Mouse (Mus musculus): ENCODE data around the gene Il17rc. TPM values are rescaled to one million over a fixed set of nuclear protein-coding genes. Genes with fewer than 3 reads are reported as not detected.
A peak's percentile ranks its signal among the peaks of the same experiment; 100 is the strongest.

Il17rc gene
- polyA plus RNA-seq, 1 experiment from 2014 or later = 3.5 TPM

GRCm38 (mm10) chr6:113444207-113444965 is 26.8 kb upstream of the Il17rc start:
- no peak overlapping the region for H3K9ac ChIP-seq (replicated peaks; ENCODE audit: low read depth, low read length)
- 89% methylated on average over 6 of the region's 8 CpGs for WGBS
- H3K36me3 ChIP-seq (ENCODE audit: control insufficient read depth, insufficient read depth) = peaks cover 11% of the 10 kb centered on the region
- H3K27me3 ChIP-seq (replicated peaks; ENCODE audit: control insufficient read depth, insufficient read depth, low read length) = no peaks in the 10 kb centered on the region
- H3K27ac ChIP-seq (ENCODE audit: low read length) = no peak overlapping the region
- no peak overlapping the region for H3K4me3 ChIP-seq (replicated peaks; ENCODE audit: low read length)
- no peak for ATAC-seq
- peaks cover 11% of the 10 kb centered on the region for H3K4me1 ChIP-seq (replicated peaks; ENCODE audit: control insufficient read depth, insufficient read depth, low read length)
- H3K4me2 ChIP-seq (ENCODE audit: low read length) = no peak overlapping the region
- no peaks in the 10 kb centered on the region for H3K9me3 ChIP-seq (ENCODE audit: control insufficient read depth, low read length)

DNA sequence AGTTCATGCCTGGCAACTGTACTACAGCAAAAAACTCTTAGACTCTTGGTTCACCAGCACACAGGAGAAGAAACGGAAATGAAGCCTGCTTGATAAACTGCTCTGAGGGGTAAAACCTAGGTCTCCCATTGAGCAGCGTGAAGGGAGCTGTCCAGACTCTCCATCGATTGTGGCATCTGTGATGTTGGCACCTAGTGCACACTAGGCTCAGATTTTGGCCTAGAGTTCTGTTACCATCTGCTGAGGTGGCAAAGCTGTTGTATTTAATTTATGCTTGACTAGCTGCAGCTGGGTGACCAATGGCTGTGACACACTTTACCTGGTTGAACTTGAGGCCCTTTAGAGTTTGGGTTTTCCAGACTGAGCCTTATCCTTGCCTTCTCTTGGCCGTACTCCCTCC is 23.6 kb upstream of the Il17rc start:
- WGBS = 80% methylated on average over 4 of the region's 4 CpGs
- H3K9ac ChIP-seq (replicated peaks; ENCODE audit: low read depth, low read length) = no peak overlapping the region
- no peaks in the 10 kb centered on the region for H3K9me3 ChIP-seq (ENCODE audit: control insufficient read depth, low read length)
- peak; percentile 52; the same call in 1 of the 2 replicates for ATAC-seq
- no peak overlapping the region for H3K4me2 ChIP-seq (ENCODE audit: low read length)
- no peak overlapping the region for H3K27ac ChIP-seq (ENCODE audit: low read length)
- H3K36me3 ChIP-seq (ENCODE audit: control insufficient read depth, insufficient read depth) = peaks cover 11% of the 10 kb centered on the region
- H3K27me3 ChIP-seq (replicated peaks; ENCODE audit: control insufficient read depth, insufficient read depth, low read length) = no peaks in the 10 kb centered on the region
- H3K4me1 ChIP-seq (replicated peaks; ENCODE audit: control insufficient read depth, insufficient read depth, low read length) = peaks cover 13% of the 10 kb centered on the region
- no peak overlapping the region for H3K4me3 ChIP-seq (replicated peaks; ENCODE audit: low read length)

- no peak overlapping the region for H3K27ac ChIP-seq (ENCODE audit: low read length)
- H3K4me1 ChIP-seq (replicated peaks; ENCODE audit: control insufficient read depth, insufficient read depth, low read length) = peaks cover 5% of the 10 kb centered on the region; the same call in 1 of the 2 replicates
- H3K9ac ChIP-seq (replicated peaks; ENCODE audit: low read depth, low read length) = no peak overlapping the region
- H3K4me3 ChIP-seq (replicated peaks; ENCODE audit: low read length) = no peak overlapping the region
- 75% methylated on average over 2 of the region's 2 CpGs for WGBS
- no peaks in the 10 kb centered on the region for H3K9me3 ChIP-seq (ENCODE audit: control insufficient read depth, low read length)
- H3K27me3 ChIP-seq (replicated peaks; ENCODE audit: control insufficient read depth, insufficient read depth, low read length) = no peaks in the 10 kb centered on the region
- peaks cover 11% of the 10 kb centered on the region for H3K36me3 ChIP-seq (ENCODE audit: control insufficient read depth, insufficient read depth)
- H3K4me2 ChIP-seq (ENCODE audit: low read length) = no peak overlapping the region
- ATAC-seq = peak; percentile 54; the same call in 1 of the 2 replicates
Measured at GRCm38 (mm10) chr6:113451839-113452238, 19.4 kb upstream of the Il17rc start.

DNA sequence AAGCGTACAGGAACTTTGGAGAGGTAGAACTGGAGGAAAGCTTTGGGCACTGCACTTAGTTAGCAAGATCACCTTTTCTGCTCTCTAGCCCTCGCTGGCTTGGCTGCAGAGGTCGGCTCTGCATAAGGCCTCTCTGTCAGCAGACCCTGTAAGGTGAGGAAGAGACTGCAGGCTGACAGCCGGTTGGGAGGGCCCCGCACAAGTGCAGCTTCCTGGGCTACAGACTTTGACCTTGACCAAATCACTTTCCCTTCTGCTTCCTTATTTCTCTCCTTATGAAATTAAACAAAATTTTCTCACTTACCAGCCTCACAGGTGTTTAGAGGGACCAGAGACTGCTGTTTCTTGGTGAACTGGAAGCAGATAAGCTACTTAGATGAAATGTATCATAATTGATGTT is 16.2 kb upstream of the Il17rc start:
- Histone ChIP-seq H3K27me3 (replicated peaks; ENCODE audit: control insufficient read depth, insufficient read depth, low read length) (no peaks in the 10 kb centered on the region), H3K9me3 (ENCODE audit: control insufficient read depth, low read length) (no peaks in the 10 kb centered on the region), H3K9ac (replicated peaks; ENCODE audit: low read depth, low read length) (no peak overlapping the region), H3K4me3 (replicated peaks; ENCODE audit: low read length) (no peak overlapping the region), H3K36me3 (ENCODE audit: control insufficient read depth, insufficient read depth) (no peaks in the 10 kb centered on the region), H3K4me2 (ENCODE audit: low read length) (no peak overlapping the region), H3K27ac (ENCODE audit: low read length) (no peak overlapping the region), H3K4me1 (replicated peaks; ENCODE audit: control insufficient read depth, insufficient read depth, low read length) (peaks cover 5% of the 10 kb centered on the region; the same call in 1 of the 2 replicates)
- no peak for ATAC-seq
- WGBS = 78% methylated on average over 5 of the region's 5 CpGs

DNA sequence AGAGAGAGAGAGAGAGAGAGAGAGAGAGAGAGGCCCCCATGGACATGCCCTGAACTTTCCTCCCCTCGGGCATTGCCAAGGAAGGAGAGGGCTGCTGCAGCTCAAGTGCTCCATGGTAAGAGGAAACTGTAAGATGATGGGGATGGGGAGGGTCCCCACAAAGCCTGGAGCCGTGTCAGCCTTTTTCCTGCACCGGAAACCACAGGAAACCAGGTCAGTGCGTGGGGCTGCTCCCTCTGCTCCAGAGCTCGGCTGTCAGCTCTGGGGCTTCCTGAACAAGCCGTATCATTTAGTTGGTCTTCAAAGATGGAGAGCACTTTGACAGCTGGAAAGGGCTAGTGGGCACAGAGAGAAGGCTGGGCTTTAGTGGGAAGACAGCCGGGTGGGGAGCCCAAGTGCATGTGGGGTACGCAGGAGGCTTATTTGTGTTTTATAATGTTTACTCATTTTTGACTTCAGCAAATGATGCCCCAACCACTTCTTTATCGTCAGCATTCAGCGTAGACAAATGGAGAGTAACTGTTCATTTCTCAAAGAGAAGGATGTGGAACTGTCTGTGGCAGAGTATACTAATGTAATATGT is 13.2 kb upstream of the Il17rc start, which contains the start of gene Il17re:
Il17re (plus strand) TSS at position 533 of the 583 bp plus-strand sequence.
- Histone ChIP-seq H3K27ac (ENCODE audit: low read length) (no peak within 1 kb of the TSS), H3K9me3 (ENCODE audit: control insufficient read depth, low read length) (no peaks in the 10 kb centered on the region), H3K4me1 (replicated peaks; ENCODE audit: control insufficient read depth, insufficient read depth, low read length) (no peaks in the 10 kb centered on the region), H3K4me3 (replicated peaks; ENCODE audit: low read length) (no peak within 1 kb of the TSS), H3K27me3 (replicated peaks; ENCODE audit: control insufficient read depth, insufficient read depth, low read length) (no peaks in the 10 kb centered on the region), H3K36me3 (ENCODE audit: control insufficient read depth, insufficient read depth) (no peaks in the 10 kb centered on the region), H3K9ac (replicated peaks; ENCODE audit: low read depth, low read length) (no peak within 1 kb of the TSS), H3K4me2 (ENCODE audit: low read length) (no peak within 1 kb of the TSS)
- ATAC-seq = no peak
- WGBS = 77% methylated on average over 10 of the region's 10 CpGs

DNA sequence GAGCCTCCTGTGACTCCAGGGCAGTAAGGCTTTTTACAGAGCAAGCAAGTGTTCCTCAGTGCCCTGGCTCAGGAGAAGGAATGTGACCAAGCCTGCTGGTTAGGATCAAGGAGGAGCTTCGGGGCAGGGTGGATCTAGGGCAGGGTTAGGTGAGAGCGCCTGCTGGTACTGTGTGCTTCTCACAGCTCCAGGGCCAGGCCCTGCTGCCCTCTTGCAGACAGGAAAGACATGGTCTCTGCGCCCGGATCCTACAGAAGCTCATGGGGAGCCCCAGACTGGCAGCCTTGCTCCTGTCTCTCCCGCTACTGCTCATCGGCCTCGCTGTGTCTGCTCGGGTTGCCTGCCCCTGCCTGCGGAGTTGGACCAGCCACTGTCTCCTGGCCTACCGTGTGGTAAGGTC is 12.6 kb upstream of the Il17rc start:
- Histone ChIP-seq H3K27ac (ENCODE audit: low read length) (no peak overlapping the region), H3K4me3 (replicated peaks; ENCODE audit: low read length) (no peak overlapping the region), H3K27me3 (replicated peaks; ENCODE audit: control insufficient read depth, insufficient read depth, low read length) (no peaks in the 10 kb centered on the region), H3K36me3 (ENCODE audit: control insufficient read depth, insufficient read depth) (no peaks in the 10 kb centered on the region), H3K9ac (replicated peaks; ENCODE audit: low read depth, low read length) (no peak overlapping the region), H3K4me2 (ENCODE audit: low read length) (no peak overlapping the region), H3K4me1 (replicated peaks; ENCODE audit: control insufficient read depth, insufficient read depth, low read length) (no peaks in the 10 kb centered on the region), H3K9me3 (ENCODE audit: control insufficient read depth, low read length) (no peaks in the 10 kb centered on the region)
- ATAC-seq = no peak
- 72% methylated on average over 10 of the region's 10 CpGs for WGBS

GRCm38 (mm10) chr6:113464040-113464439 is 7.2 kb upstream of the Il17rc start:
- Histone ChIP-seq H3K9ac (replicated peaks; ENCODE audit: low read depth, low read length) (no peak overlapping the region), H3K4me1 (replicated peaks; ENCODE audit: control insufficient read depth, insufficient read depth, low read length) (no peaks in the 10 kb centered on the region; the same call in 1 of the 2 replicates), H3K36me3 (ENCODE audit: control insufficient read depth, insufficient read depth) (no peaks in the 10 kb centered on the region), H3K27ac (ENCODE audit: low read length) (no peak overlapping the region), H3K27me3 (replicated peaks; ENCODE audit: control insufficient read depth, insufficient read depth, low read length) (no peaks in the 10 kb centered on the region; the same call in 1 of the 2 replicates), H3K9me3 (ENCODE audit: control insufficient read depth, low read length) (no peaks in the 10 kb centered on the region), H3K4me3 (replicated peaks; ENCODE audit: low read length) (no peak overlapping the region), H3K4me2 (ENCODE audit: low read length) (no peak overlapping the region)
- WGBS = 65% methylated on average over 7 of the region's 7 CpGs
- no peak for ATAC-seq

- Histone ChIP-seq H3K9ac (replicated peaks; ENCODE audit: low read depth, low read length) (no peak overlapping the region), H3K27ac (ENCODE audit: low read length) (no peak overlapping the region), H3K9me3 (ENCODE audit: control insufficient read depth, low read length) (no peaks in the 10 kb centered on the region), H3K36me3 (ENCODE audit: control insufficient read depth, insufficient read depth) (no peaks in the 10 kb centered on the region), H3K27me3 (replicated peaks; ENCODE audit: control insufficient read depth, insufficient read depth, low read length) (peaks cover 4% of the 10 kb centered on the region; the same call in 1 of the 2 replicates), H3K4me3 (replicated peaks; ENCODE audit: low read length) (no peak overlapping the region), H3K4me2 (ENCODE audit: low read length) (no peak overlapping the region), H3K4me1 (replicated peaks; ENCODE audit: control insufficient read depth, insufficient read depth, low read length) (peaks cover 8% of the 10 kb centered on the region)
- WGBS = 57% methylated on average over 5 of the region's 5 CpGs
- no peak for ATAC-seq
Measured at GRCm38 (mm10) chr6:113465602-113466001, 5.6 kb upstream of the Il17rc start.

- no peaks in the 10 kb centered on the region for H3K36me3 ChIP-seq (ENCODE audit: control insufficient read depth, insufficient read depth)
- no peak overlapping the region for H3K4me2 ChIP-seq (ENCODE audit: low read length)
- 0 out of 2 replicates have a peak, but pooled peaks have one; percentile 7 for ATAC-seq
- peaks cover 8% of the 10 kb centered on the region for H3K4me1 ChIP-seq (replicated peaks; ENCODE audit: control insufficient read depth, insufficient read depth, low read length)
- no peaks in the 10 kb centered on the region for H3K9me3 ChIP-seq (ENCODE audit: control insufficient read depth, low read length)
- WGBS = 61% methylated on average over 3 of the region's 3 CpGs
- no peak overlapping the region for H3K4me3 ChIP-seq (replicated peaks; ENCODE audit: low read length)
- H3K27me3 ChIP-seq (replicated peaks; ENCODE audit: control insufficient read depth, insufficient read depth, low read length) = peaks cover 8% of the 10 kb centered on the region; the same call in 1 of the 2 replicates
- no peak overlapping the region for H3K9ac ChIP-seq (replicated peaks; ENCODE audit: low read depth, low read length)
- no peak overlapping the region for H3K27ac ChIP-seq (ENCODE audit: low read length)
Measured at GRCm38 (mm10) chr6:113468512-113468911, 2.7 kb upstream of the Il17rc start.

Data from forebrain, embryonic 16.5 days (tissue).